Mouse (Mus musculus): ENCODE measurements around the gene Slc37a1.

DNA sequence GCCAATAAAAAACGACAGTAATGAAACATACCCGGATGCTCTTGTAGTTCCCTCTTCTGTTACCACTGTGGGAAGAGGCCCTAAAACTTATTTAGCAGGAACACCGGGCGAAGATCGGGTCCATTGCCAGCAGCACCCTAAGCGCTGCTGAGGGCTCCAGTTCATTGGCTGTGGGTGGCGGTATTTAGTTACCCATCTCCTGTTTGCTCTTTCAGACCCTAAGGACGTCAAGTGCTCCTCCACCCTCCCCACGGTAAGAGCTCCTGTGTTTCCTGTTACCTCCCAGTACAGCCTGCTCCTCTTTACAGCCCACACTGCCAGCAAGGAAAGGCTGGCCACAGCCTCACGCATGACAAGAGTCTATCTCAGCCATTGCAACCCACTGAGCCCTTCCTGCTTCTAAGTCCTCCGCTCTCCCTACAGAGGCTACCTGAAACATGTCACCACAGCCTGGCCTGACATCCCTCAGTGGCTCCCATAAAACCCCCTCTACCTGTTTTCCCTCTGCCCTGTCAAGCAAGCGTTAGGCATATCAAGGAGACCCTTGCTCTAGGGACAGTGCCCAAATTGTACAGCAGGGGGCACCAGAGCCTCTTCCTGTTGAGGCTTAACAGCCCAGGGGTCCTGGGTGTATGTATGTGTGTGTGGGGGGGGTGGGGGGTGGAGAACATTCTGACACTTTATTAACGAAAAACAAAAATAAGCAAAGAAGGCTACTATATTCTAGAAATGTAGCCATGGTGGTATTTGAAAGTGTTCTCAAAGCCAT, 39.0 kb downstream of the Slc37a1 start:
- TF ChIP-seq EP300 (IDR thresholded peaks at IDR 0.05; ENCODE audit: low read depth) (no peak), CTCF (IDR thresholded peaks at IDR 0.05; ENCODE audit: low read depth) (peak; percentile 67)

Data from liver, postnatal 0 days (tissue).